Mouse (Mus musculus) hindbrain, embryonic 16.5 days (tissue): Measurements from ENCODE around the gene Fancc. TPM values are rescaled to one million over a fixed set of nuclear protein-coding genes. Genes with fewer than 3 reads are reported as not detected.

Source experiments
- ATAC-seq: fragments of 200-750 bp; cut with Nextera tagmentation; 2 replicates; pipeline ENCODE4 v1.8.0; 2017; ENCODE audit warnings: moderate TSS enrichment, moderate library complexity
- H3K27ac ChIP-seq: fragments of 300-500 bp; sonication (generic); 2 replicates; pipeline ENCODE4 v1.5.1; 2014; ENCODE audit warnings: low read depth, mild to moderate bottlenecking, control low read depth, low read length, moderate library complexity
- H3K27me3 ChIP-seq: fragments of 300-500 bp; sonication (generic); replicated peaks from 2 replicates; pipeline ENCODE4 v1.6.1; 2014; ENCODE audit warnings: low read length; ENCODE audit not compliant: control insufficient read depth, insufficient read depth
- H3K36me3 ChIP-seq: fragments of 300-500 bp; sonication (generic); 2 replicates; pipeline ENCODE4 v1.6.1; 2014; ENCODE audit warnings: mild to moderate bottlenecking, low read length, moderate library complexity, mixed read lengths; ENCODE audit not compliant: control insufficient read depth, insufficient read depth
- H3K4me1 ChIP-seq: fragments of 300-500 bp; sonication (generic); 2 replicates; pipeline ENCODE4 v1.6.1; 2014; ENCODE audit warnings: low read depth, low read length; ENCODE audit not compliant: control insufficient read depth, insufficient read depth
- H3K4me2 ChIP-seq: fragments of 300-500 bp; sonication (generic); 2 replicates; pipeline ENCODE4 v1.6.1; 2014; ENCODE audit warnings: mild to moderate bottlenecking, low read length, control low read depth, moderate library complexity
- H3K4me3 ChIP-seq: fragments of 300-500 bp; sonication (generic); 2 replicates; pipeline ENCODE4 v1.5.1; 2014; ENCODE audit warnings: mild to moderate bottlenecking, low read length, control low read depth, moderate library complexity
- H3K9ac ChIP-seq: fragments of 300-500 bp; sonication (generic); 2 replicates; pipeline ENCODE4 v1.6.1; 2014; ENCODE audit warnings: low read depth, mild to moderate bottlenecking, control low read depth, low read length, moderate library complexity
- H3K9me3 ChIP-seq: fragments of 300-500 bp; sonication (generic); 2 replicates; pipeline ENCODE4 v1.6.1; 2014; ENCODE audit warnings: mild to moderate bottlenecking, low read length, moderate library complexity; ENCODE audit not compliant: control insufficient read depth
- WGBS: fragments of 180-500 bp; shearing (Covaris S2); extraction: QIAGEN DNeasy Blood & Tissue Kit; methylation state at CpG from one replicate; pipeline ENCODE4 v1.1.7; 2014; 5-methylcytosine and 5-hydroxymethylcytosine counted together
- polyA plus RNA-seq: library from polyadenylated mRNA; unstranded; fragments of >200 nt; fragmentation: Nextera tagmentation; extraction: Ambion mirVana; gene quantifications from 2 replicates; pipeline ENCODE4 v1.2.1, GENCODE M21; 2015

Gene Fancc
- polyA plus RNA-seq, 1 experiment from 2014 or later: 16.0 TPM

DNA sequence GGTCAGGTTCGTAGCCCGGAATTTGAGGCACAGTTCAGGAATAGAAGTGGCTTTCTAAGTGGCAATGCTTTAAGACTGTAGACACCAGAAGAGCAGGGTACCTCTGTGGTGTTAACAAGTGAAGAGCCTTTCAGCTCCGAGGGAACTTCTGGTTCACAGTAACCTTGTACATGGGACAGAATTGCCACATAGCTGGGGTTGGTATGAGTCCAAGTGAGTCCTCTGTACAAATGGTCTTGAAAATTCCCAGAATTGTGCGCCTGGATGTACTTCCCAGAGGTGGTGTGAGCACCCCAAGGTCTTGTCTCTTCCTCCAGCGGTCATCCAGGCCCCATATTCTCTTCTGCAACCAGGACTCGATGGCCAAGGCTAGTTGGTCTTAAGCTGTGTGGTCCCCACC, 206.1 kb downstream of the Fancc start:
- no peaks in the 10 kb centered on the region for H3K9me3 ChIP-seq
- H3K36me3 ChIP-seq: no peaks in the 10 kb centered on the region
- ATAC-seq: no peak
- H3K27ac ChIP-seq: no peak overlapping the region
- H3K9ac ChIP-seq: no peak overlapping the region
- H3K4me2 ChIP-seq: no peak overlapping the region
- no peak overlapping the region for H3K4me3 ChIP-seq
- H3K27me3 ChIP-seq: no peaks in the 10 kb centered on the region
- H3K4me1 ChIP-seq: peaks cover 11% of the 10 kb centered on the region
- 97% methylated on average over 6 of the region's 6 CpGs for WGBS

DNA sequence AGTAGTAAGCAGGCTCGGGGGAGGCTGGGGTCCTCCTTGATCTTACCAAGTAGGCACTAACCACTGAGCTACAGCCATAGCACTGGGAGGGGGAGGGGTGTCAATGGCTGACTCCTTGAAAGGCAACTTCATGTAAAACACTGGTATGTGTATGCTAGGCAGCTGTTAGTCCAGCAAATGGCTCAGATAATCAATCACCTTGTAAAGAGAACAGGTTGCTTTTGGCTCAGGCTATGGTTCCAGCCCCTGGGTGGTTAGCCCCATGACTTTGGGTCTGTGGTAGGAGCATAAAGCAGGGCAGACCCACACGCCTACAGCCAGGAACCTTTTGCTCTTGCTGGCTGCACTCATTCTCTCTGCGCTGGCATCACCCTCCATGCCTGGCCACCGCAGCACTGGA, 207.0 kb downstream of the Fancc start:
- no peak overlapping the region for H3K9ac ChIP-seq
- H3K27ac ChIP-seq: no peak overlapping the region
- no peak for ATAC-seq
- no peaks in the 10 kb centered on the region for H3K27me3 ChIP-seq
- WGBS: 92% methylated on average over 4 of the region's 4 CpGs
- no peak overlapping the region for H3K4me3 ChIP-seq
- no peaks in the 10 kb centered on the region for H3K36me3 ChIP-seq
- H3K4me2 ChIP-seq: no peak overlapping the region
- peaks cover 11% of the 10 kb centered on the region for H3K4me1 ChIP-seq
- no peaks in the 10 kb centered on the region for H3K9me3 ChIP-seq

DNA sequence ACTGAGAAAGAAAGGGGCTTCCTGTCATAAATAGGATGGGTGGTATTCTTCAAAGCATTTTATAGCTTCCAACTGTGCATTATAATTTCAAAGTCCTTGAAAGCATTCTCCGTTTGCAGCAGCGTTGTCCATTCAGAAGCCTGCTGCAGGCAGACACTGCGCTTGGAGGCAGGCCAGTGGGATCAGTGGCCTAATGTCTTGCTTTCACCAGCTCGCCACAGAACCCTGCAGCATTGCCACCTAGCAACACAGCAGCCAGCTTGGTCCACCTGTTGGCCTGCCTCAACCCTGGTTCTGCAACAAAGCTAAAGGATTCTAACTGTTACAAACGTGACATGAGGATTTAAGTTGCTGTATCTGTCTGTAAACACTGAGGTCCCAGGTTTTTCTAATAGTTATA, 207.4 kb downstream of the Fancc start:
- H3K4me2 ChIP-seq: no peak overlapping the region
- 45% methylated on average over 5 of the region's 5 CpGs for WGBS
- no peak overlapping the region for H3K4me3 ChIP-seq
- no peaks in the 10 kb centered on the region for H3K36me3 ChIP-seq
- H3K9ac ChIP-seq: no peak overlapping the region; the same call in 1 of the 2 replicates
- no peak overlapping the region for H3K27ac ChIP-seq
- peaks cover 8% of the 10 kb centered on the region for H3K4me1 ChIP-seq
- no peaks in the 10 kb centered on the region for H3K9me3 ChIP-seq
- no peaks in the 10 kb centered on the region for H3K27me3 ChIP-seq
- no peak for ATAC-seq

DNA sequence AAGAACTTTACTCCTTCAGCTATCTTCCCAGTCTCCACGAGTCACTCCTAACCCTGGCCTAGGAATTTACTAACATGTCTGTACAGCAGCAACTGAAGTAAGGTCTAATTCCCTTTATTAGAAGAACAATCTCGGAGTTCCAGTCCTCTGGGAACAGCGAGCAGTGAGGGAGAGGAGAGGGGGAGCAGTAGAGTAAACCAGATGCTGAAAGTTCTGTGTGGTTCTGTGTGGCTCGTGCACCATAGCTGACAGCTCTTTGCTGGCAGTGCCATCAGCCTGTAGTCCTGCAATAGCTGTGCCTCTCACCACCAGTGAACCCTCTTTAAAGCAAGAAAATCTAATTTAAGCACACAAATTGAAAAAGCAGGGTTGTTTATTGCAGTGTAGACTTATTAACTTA, 207.9 kb downstream of the Fancc start:
- Histone ChIP-seq H3K9ac (no peak overlapping the region), H3K9me3 (no peaks in the 10 kb centered on the region), H3K4me3 (no peak overlapping the region), H3K4me2 (no peak overlapping the region), H3K27me3 (no peaks in the 10 kb centered on the region), H3K36me3 (no peaks in the 10 kb centered on the region), H3K4me1 (peaks cover 7% of the 10 kb centered on the region), H3K27ac (no peak overlapping the region)
- ATAC-seq: no peak
- WGBS: 46% methylated on average over 4 of the region's 4 CpGs

GRCm38 (mm10) chr13:63286483-63287102, 210.5 kb downstream of the Fancc start:
- no peak for ATAC-seq
- Histone ChIP-seq H3K9me3 (no peaks in the 10 kb centered on the region), H3K36me3 (no peaks in the 10 kb centered on the region), H3K9ac (no peak overlapping the region), H3K4me3 (no peak overlapping the region), H3K4me1 (0 out of 2 replicates have a peak, but pooled peaks cover 7% of the 10 kb centered on the region), H3K27ac (no peak overlapping the region), H3K27me3 (no peaks in the 10 kb centered on the region), H3K4me2 (no peak overlapping the region)
- 83% methylated on average over 11 of the region's 11 CpGs for WGBS

DNA sequence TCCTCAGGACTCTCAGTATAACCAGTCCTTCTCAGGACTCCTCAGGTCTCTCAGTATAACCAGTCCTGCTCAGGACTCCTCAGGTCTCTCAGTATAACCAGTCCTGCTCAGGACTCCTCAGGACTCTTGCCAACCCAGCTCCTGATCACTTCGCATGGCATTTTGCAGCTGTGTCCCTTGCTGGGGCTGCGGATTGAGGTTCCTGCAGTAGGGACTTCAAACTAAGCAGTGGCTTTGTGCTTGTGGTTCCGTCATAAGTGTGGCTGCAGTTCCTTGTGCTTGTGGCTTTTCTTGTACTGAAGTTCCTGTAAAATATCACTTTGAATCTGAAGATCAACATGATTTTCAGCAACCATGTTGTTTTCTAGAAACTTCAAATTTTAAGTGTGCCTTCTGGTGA, 212.3 kb downstream of the Fancc start:
- Histone ChIP-seq H3K27ac (no peak overlapping the region), H3K27me3 (no peaks in the 10 kb centered on the region), H3K4me1 (0 out of 2 replicates have a peak, but pooled peaks cover 4% of the 10 kb centered on the region), H3K9ac (no peak overlapping the region), H3K4me2 (no peak overlapping the region), H3K36me3 (no peaks in the 10 kb centered on the region), H3K4me3 (no peak overlapping the region), H3K9me3 (no peaks in the 10 kb centered on the region)
- WGBS: 96% methylated on average over 3 of the region's 3 CpGs
- ATAC-seq: no peak

DNA sequence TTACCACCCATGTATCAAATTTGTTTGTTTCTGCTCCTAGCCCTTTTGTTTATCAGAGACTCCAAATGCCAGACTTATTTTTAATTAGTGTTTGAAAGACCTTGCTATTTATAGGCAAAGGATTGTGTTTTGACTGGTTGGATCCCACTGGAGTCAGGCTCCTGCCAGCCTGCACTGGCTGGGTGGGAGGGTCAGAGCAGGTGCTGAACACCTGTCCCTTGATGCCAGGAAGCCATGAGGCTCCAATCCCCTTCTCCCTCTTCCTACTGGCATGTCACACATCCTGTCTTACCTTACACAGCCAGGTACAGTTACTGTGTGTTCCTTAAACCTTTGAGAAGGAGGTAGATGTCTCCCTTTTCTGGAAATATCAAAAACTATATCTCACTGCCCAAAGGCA, 213.8 kb downstream of the Fancc start:
- H3K9ac ChIP-seq: no peak overlapping the region
- no peak for ATAC-seq

DNA sequence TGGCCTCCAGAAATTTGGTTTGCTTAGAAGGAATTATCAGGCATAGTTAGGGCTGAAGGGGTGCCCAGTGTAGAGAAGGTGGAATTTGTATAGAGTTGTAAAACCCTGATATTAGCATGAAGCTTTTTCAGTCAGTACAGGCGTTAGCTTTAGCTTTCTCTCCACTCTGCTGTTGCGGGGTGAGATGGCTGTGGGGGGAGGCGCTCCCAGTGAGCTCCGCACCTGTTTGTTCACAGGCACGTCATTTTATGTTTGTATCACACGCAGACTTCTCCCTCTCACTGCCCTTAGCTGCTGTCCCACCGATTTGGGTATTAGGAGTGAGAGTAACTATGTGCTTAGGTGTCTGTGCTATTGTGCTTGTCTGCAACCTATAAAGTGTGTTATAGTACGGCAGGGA, 215.9 kb downstream of the Fancc start:
- Histone ChIP-seq H3K4me3 (no peak overlapping the region), H3K9me3 (no peaks in the 10 kb centered on the region), H3K4me1 (peaks cover 10% of the 10 kb centered on the region), H3K9ac (no peak overlapping the region), H3K36me3 (no peaks in the 10 kb centered on the region), H3K27ac (no peak overlapping the region), H3K27me3 (no peaks in the 10 kb centered on the region; the same call in 1 of the 2 replicates), H3K4me2 (no peak overlapping the region)
- ATAC-seq: no peak
- 81% methylated on average over 8 of the region's 8 CpGs for WGBS

More for the DNA sequence above, 213.8 kb downstream of the Fancc start:
- Histone ChIP-seq H3K27me3 (no peaks in the 10 kb centered on the region), H3K4me1 (peaks cover 10% of the 10 kb centered on the region), H3K9me3 (no peaks in the 10 kb centered on the region), H3K27ac (no peak overlapping the region), H3K36me3 (no peaks in the 10 kb centered on the region), H3K4me2 (no peak overlapping the region), H3K4me3 (no peak overlapping the region)

DNA sequence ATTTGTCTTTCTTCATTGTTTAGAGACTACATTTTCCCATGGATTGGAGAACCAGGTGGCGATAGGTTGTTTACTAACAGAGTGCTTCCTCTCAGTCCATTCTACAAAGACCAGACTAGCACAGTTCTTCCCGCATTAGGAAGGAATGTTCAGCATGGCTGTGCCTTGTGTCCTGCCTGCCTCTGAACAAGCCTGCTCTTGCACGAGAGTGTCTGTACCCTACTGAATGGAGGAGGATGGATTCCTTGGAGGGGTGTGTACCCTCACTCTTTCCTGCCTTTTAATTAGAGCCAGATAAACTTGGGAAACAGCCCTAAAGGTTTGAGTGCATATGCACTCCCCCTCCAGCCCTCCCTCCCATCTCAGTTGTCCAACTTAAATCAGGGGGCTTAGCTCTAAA, 216.7 kb downstream of the Fancc start:
- Histone ChIP-seq H3K4me1 (peaks cover 10% of the 10 kb centered on the region), H3K9me3 (no peaks in the 10 kb centered on the region), H3K27me3 (no peaks in the 10 kb centered on the region; the same call in 1 of the 2 replicates), H3K36me3 (no peaks in the 10 kb centered on the region), H3K4me2 (no peak overlapping the region), H3K9ac (no peak overlapping the region; the same call in 1 of the 2 replicates), H3K27ac (no peak overlapping the region), H3K4me3 (no peak overlapping the region)
- no peak for ATAC-seq
- WGBS: 57% methylated on average over 3 of the region's 3 CpGs
